In the genomic region with DNA sequence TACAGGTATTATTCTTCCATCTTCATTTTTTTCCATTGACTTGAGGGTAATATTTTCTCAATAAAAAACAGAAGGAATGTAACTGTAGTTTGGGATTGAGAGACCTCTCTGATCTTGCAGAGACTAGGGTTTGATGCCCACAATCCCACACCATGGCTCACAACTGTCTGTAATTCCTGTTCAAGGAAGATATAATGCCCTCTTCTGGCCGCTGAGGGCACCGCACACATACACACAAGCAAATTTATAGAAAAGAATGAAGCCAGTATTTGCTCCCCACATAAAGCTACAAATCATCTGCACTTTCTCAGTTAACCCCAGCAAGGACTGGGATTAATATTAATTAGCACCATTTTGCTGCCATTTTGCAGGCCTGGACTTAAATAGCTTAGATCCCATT, we compare ENCODE assay signal across 9 mouse cellular contexts.
DNase-seq lines count a peak whose midpoint lies in the region.
"Had no signal": no experiment of that assay in that cellular context is flagged by ENCODE, and none has a peak within 500 bp of the region (broad histone marks: within the 10 kb centered on the region; RNA-seq: fewer than 3 reads in every experiment).

No protein-coding gene starts in this region.

- peak; percentile 10 for DNase-seq in adrenal gland, postnatal 10 days
- no peak for DNase-seq in adrenal gland, postnatal 36 days
- DNase-seq in kidney, postnatal 4 days: peak; percentile 22 to 24
- DNase-seq in kidney, adult 9 months: no peak
- peak; percentile 38 for DNase-seq in 3T3-L1 (ENCODE audit: low read depth, low spot score)
- peak; percentile 39 for DNase-seq in embryo, embryonic 10.5 days (ENCODE audit: low spot score)
- no peak for DNase-seq in spleen, adult 18-20 months
- no peak for DNase-seq in ovary, postnatal 14 days (ENCODE audit: low spot score)
- DNase-seq: B cell, adult 2 months had no signal

Comparison
In these comparisons a context has a peak if more than half of its experiments do, and no peak if none do; other contexts are left out.
1. DNase-seq: peak in adrenal gland, postnatal 10 days (single experiment), kidney, postnatal 4 days (2 of 2), 3T3-L1 (single experiment) and embryo, embryonic 10.5 days (single experiment); none in adrenal gland, postnatal 36 days (0 of 2), kidney, adult 9 months (single experiment), spleen, adult 18-20 months (0 of 2) and ovary, postnatal 14 days (single experiment).